Mouse (Mus musculus) megakaryocyte, embryonic 14.5 days (primary cell): ENCODE measurements around the gene Nucb1. TPM values are rescaled to one million over a fixed set of nuclear protein-coding genes. Genes with fewer than 3 reads are reported as not detected.

Experiments
- H3K27me3 ChIP-seq: replicated peaks from 2 replicates; pipeline ENCODE3; 2012; ENCODE audit warnings: inconsistent platforms
- H3K36me3 ChIP-seq: replicated peaks from 2 replicates; pipeline ENCODE3; 2012; ENCODE audit warnings: low read length, inconsistent platforms, mixed read lengths
- H3K4me1 ChIP-seq: 2 replicates; pipeline ENCODE4 v1.6.1; 2012; ENCODE audit warnings: inconsistent platforms
- H3K4me3 ChIP-seq: replicated peaks from 2 replicates; pipeline ENCODE3; 2012; ENCODE audit warnings: moderate library complexity, mild to moderate bottlenecking, inconsistent platforms
- H3K9me3 ChIP-seq: 2 replicates; pipeline ENCODE4 v1.6.1; 2012; ENCODE audit warnings: inconsistent platforms
- FLI1 ChIP-seq: IDR thresholded peaks from 2 replicates; pipeline ENCODE4 v1.6.1; 2012; ENCODE audit warnings: low read length, inconsistent platforms, mixed read lengths
- GATA1 ChIP-seq: IDR thresholded peaks from 3 replicates; pipeline ENCODE4 v1.6.1; 2012; ENCODE audit warnings: mixed read lengths, low read length, inconsistent platforms, borderline replicate concordance
- polyA plus RNA-seq: library from polyadenylated mRNA; stranded (reverse); fragments of >175 nt; gene quantifications from 2 replicates; pipeline ENCODE4 v1.2.3, GENCODE M21; 2012; ENCODE audit warnings: low replicate concordance; ENCODE audit not compliant: insufficient read depth

Nucb1 gene
- 504 and 892 TPM in 2 replicates for polyA plus RNA-seq

- Histone ChIP-seq H3K4me1 (peaks cover 44% of the 10 kb centered on the region), H3K4me3 (peak within 1 kb of the TSS; percentile 97)
- TF ChIP-seq GATA1 (no peak), FLI1 (peak; percentile 24; the same call in 1 of the 2 replicates)
These were observed at the start of gene Nucb1 for GRCm38 (mm10) chr7:45509912-45510787. Gene Nucb1, minus strand, starts transcription at chr7:45510406.

GRCm38 (mm10) chr7:45558907-45559306 is 48.7 kb upstream of the Nucb1 start:
- TF ChIP-seq FLI1 (no peak), GATA1 (no peak)
- H3K36me3 ChIP-seq, result no peaks in the 10 kb centered on the region
- H3K9me3 ChIP-seq, result no peaks in the 10 kb centered on the region
- no peak overlapping the region for H3K4me3 ChIP-seq
- peaks cover 15% of the 10 kb centered on the region for H3K27me3 ChIP-seq
- peaks cover 52% of the 10 kb centered on the region for H3K4me1 ChIP-seq

More at GRCm38 (mm10) chr7:45509912-45510787, at the start of gene Nucb1:
- Histone ChIP-seq H3K36me3 (peaks cover 31% of the 10 kb centered on the region), H3K9me3 (no peaks in the 10 kb centered on the region), H3K27me3 (no peaks in the 10 kb centered on the region)

GRCm38 (mm10) chr7:45555787-45556186 is 45.6 kb upstream of the Nucb1 start:
- no peak for TF ChIP-seq GATA1
- no peak for TF ChIP-seq FLI1
- peaks cover 31% of the 10 kb centered on the region for H3K27me3 ChIP-seq
- H3K4me3 ChIP-seq, result no peak overlapping the region
- H3K4me1 ChIP-seq, result peaks cover 39% of the 10 kb centered on the region
- no peaks in the 10 kb centered on the region for H3K9me3 ChIP-seq
- H3K36me3 ChIP-seq, result no peaks in the 10 kb centered on the region

- Histone ChIP-seq H3K9me3 (no peaks in the 10 kb centered on the region), H3K4me1 (peaks cover 32% of the 10 kb centered on the region), H3K4me3 (no peak within 1 kb of the TSS), H3K27me3 (peaks cover 39% of the 10 kb centered on the region), H3K36me3 (no peaks in the 10 kb centered on the region)
- no peak for TF ChIP-seq FLI1
- TF ChIP-seq GATA1, result no peak
These were observed 44.5 kb upstream of the Nucb1 start, which contains the start of gene Hsd17b14 for GRCm38 (mm10) chr7:45554744-45555143. Gene Hsd17b14, plus strand, starts transcription at chr7:45554893.

- H3K9me3 ChIP-seq, result no peaks in the 10 kb centered on the region
- H3K27me3 ChIP-seq, result peaks cover 46% of the 10 kb centered on the region
- H3K4me3 ChIP-seq, result no peak overlapping the region
- peaks cover 26% of the 10 kb centered on the region for H3K4me1 ChIP-seq
- TF ChIP-seq GATA1 (no peak), FLI1 (no peak)
- no peaks in the 10 kb centered on the region for H3K36me3 ChIP-seq
These were observed 43.8 kb upstream of the Nucb1 start for GRCm38 (mm10) chr7:45553990-45554389.

- Histone ChIP-seq H3K4me3 (no peak overlapping the region), H3K4me1 (peaks cover 22% of the 10 kb centered on the region)
These were observed 43.3 kb upstream of the Nucb1 start for GRCm38 (mm10) chr7:45553519-45553918.

GRCm38 (mm10) chr7:45551512-45551883 is 41.3 kb upstream of the Nucb1 start:
- no peak overlapping the region for H3K4me3 ChIP-seq
- H3K27me3 ChIP-seq, result peaks cover 46% of the 10 kb centered on the region
- peaks cover 21% of the 10 kb centered on the region for H3K4me1 ChIP-seq
- TF ChIP-seq FLI1 (no peak), GATA1 (no peak)
- no peaks in the 10 kb centered on the region for H3K9me3 ChIP-seq
- H3K36me3 ChIP-seq, result no peaks in the 10 kb centered on the region

More at GRCm38 (mm10) chr7:45553519-45553918, 43.3 kb upstream of the Nucb1 start:
- TF ChIP-seq FLI1, result no peak
- no peak for TF ChIP-seq GATA1
- no peaks in the 10 kb centered on the region for H3K36me3 ChIP-seq
- no peaks in the 10 kb centered on the region for H3K9me3 ChIP-seq
- H3K27me3 ChIP-seq, result peaks cover 48% of the 10 kb centered on the region

GRCm38 (mm10) chr7:45550821-45551511 is 40.8 kb upstream of the Nucb1 start:
- Histone ChIP-seq H3K4me3 (no peak overlapping the region), H3K4me1 (peaks cover 16% of the 10 kb centered on the region), H3K36me3 (no peaks in the 10 kb centered on the region), H3K9me3 (no peaks in the 10 kb centered on the region), H3K27me3 (peaks cover 46% of the 10 kb centered on the region)
- TF ChIP-seq FLI1 (no peak), GATA1 (no peak)

- H3K9me3 ChIP-seq, result no peaks in the 10 kb centered on the region
- peaks cover 14% of the 10 kb centered on the region for H3K4me1 ChIP-seq
- H3K36me3 ChIP-seq, result no peaks in the 10 kb centered on the region
- peaks cover 45% of the 10 kb centered on the region for H3K27me3 ChIP-seq
- H3K4me3 ChIP-seq, result no peak overlapping the region
- TF ChIP-seq GATA1, result no peak
- TF ChIP-seq FLI1, result no peak
These were observed 39.6 kb upstream of the Nucb1 start for GRCm38 (mm10) chr7:45549641-45550436.
